Mouse (Mus musculus) CH12.LX (cell line): ENCODE data around the gene Mas1. TPM values are rescaled to one million over a fixed set of nuclear protein-coding genes. Genes with fewer than 3 reads are reported as not detected.

ENCODE experiments used
- DNase-seq: peaks from one replicate; pipeline ENCODE4 v3.0.0-alpha.2; 2013; ENCODE audit errors: extremely low read depth
- H3K27ac ChIP-seq: 2 replicates; pipeline ENCODE4 v1.5.1; 2012; ENCODE audit warnings: low read depth, mild to moderate bottlenecking, control low read depth, moderate library complexity; ENCODE audit not compliant: insufficient read depth
- H3K27me3 ChIP-seq: replicated peaks from 2 replicates; pipeline ENCODE3; 2012; ENCODE audit warnings: inconsistent platforms
- H3K36me3 ChIP-seq, 2 experiments: replicated peaks in 1 of 2; 2 replicates each; pipeline versions ENCODE3 to v1.6.1; 2012; ENCODE audit warnings: inconsistent platforms in 1 of 2, low read length in 1 of 2, mild to moderate bottlenecking in 1 of 2, mixed read lengths in 1 of 2, moderate library complexity in 1 of 2; ENCODE audit not compliant: control insufficient read depth in 1 of 2, insufficient read depth in 1 of 2
- H3K4me1 ChIP-seq, 2 experiments: 2 replicates each; pipeline ENCODE4 v1.6.1; 2012; ENCODE audit warnings: inconsistent platforms in 1 of 2, moderate library complexity in 1 of 2; ENCODE audit not compliant: insufficient read depth in 2 of 2, control insufficient read depth in 1 of 2
- H3K4me2 ChIP-seq: 2 replicates; pipeline ENCODE4 v1.6.1; 2012; ENCODE audit warnings: low read depth, mild to moderate bottlenecking, control low read depth; ENCODE audit not compliant: poor library complexity, insufficient read depth, severe bottlenecking
- H3K4me3 ChIP-seq, 3 experiments: fragments of 150-350 bp in 1 of 3; sonication (generic) in 1 of 3; replicated peaks in 1 of 3; 2 replicates each; pipeline versions ENCODE3 to v1.5.1; 2011 to 2012; ENCODE audit warnings: low read depth in 2 of 3, low read length in 2 of 3, mild to moderate bottlenecking in 2 of 3, moderate library complexity in 2 of 3, control low read depth in 1 of 3, improper control_type of control experiment in 1 of 3, inconsistent platforms in 1 of 3, mixed read lengths in 1 of 3; ENCODE audit not compliant: poor library complexity in 1 of 3
- H3K79me2 ChIP-seq: replicated peaks from 2 replicates; pipeline ENCODE4 v1.6.1; 2012; ENCODE audit warnings: mild to moderate bottlenecking, moderate library complexity; ENCODE audit not compliant: control insufficient read depth, poor library complexity, insufficient read depth, severe bottlenecking; ENCODE audit errors: extremely low read depth
- H3K9ac ChIP-seq: 2 replicates; pipeline ENCODE4 v1.6.1; 2012; ENCODE audit warnings: low read depth, mild to moderate bottlenecking, control low read depth, moderate library complexity; ENCODE audit not compliant: insufficient read depth
- H3K9me3 ChIP-seq: replicated peaks from 2 replicates; pipeline ENCODE3; 2012; ENCODE audit warnings: low read length, inconsistent platforms, mixed read lengths
- CTCF ChIP-seq, 2 experiments: IDR thresholded peaks in 1 of 2; conservative IDR thresholded peaks in 1 of 2; 2 replicates each; pipeline ENCODE4 v1.5.1; 2011 to 2012; ENCODE audit warnings: low read depth in 2 of 2, low read length in 2 of 2, improper control_type of control experiment in 1 of 2, inconsistent platforms in 1 of 2, mild to moderate bottlenecking in 1 of 2, moderate library complexity in 1 of 2
- ELF1 ChIP-seq: IDR thresholded peaks from 2 replicates; pipeline ENCODE4 v1.6.1; 2014; ENCODE audit warnings: low read depth, mild to moderate bottlenecking, inconsistent platforms, low read length, improper control_type of control experiment
- IRF4 ChIP-seq: IDR thresholded peaks from 2 replicates; pipeline ENCODE4 v1.6.1; 2014; ENCODE audit warnings: low read depth, mild to moderate bottlenecking, inconsistent platforms, low read length, improper control_type of control experiment
- KAT2A ChIP-seq: IDR thresholded peaks from 2 replicates; pipeline ENCODE4 v1.6.1; 2012; ENCODE audit warnings: low read length, improper control_type of control experiment, inconsistent platforms; ENCODE audit not compliant: insufficient replicate concordance
- PAX5 ChIP-seq: IDR thresholded peaks from 2 replicates; pipeline ENCODE4 v1.6.1; 2012; ENCODE audit warnings: low read length, inconsistent platforms, mixed read lengths
- POLR2A ChIP-seq: IDR thresholded peaks from 2 replicates; pipeline ENCODE4 v1.6.1; 2011; ENCODE audit warnings: low read depth, mild to moderate bottlenecking, improper control_type of control experiment, low read length
- RAD21 ChIP-seq: IDR thresholded peaks from 2 replicates; pipeline ENCODE4 v1.6.1; 2011; ENCODE audit warnings: low read depth, mild to moderate bottlenecking, low read length, improper control_type of control experiment, moderate library complexity
- SMC3 ChIP-seq: IDR thresholded peaks from 2 replicates; pipeline ENCODE4 v1.6.1; 2011; ENCODE audit warnings: low read depth, low read length, improper control_type of control experiment
- ZC3H11A ChIP-seq: IDR thresholded peaks from 2 replicates; pipeline ENCODE4 v1.6.1; 2012; ENCODE audit warnings: low read depth, mild to moderate bottlenecking, inconsistent platforms, low read length, improper control_type of control experiment
- dilution Hi-C: fragments of 300-500 bp; cut with MboI; formaldehyde crosslinking; loops from 2 replicates; pipeline ENCODE4 v1.14.3; 2020; ENCODE audit warnings: low sequenced_read_pairs; ENCODE audit not compliant: extremely low pct_unique_long_range_greater_than_20kb, extremely low pct_ligation_motif_present
- in situ Hi-C: fragments of 300-500 bp; cut with MboI; formaldehyde crosslinking; loops from 3 replicates; pipeline ENCODE4 v1.14.3; 2019; ENCODE audit warnings: low sequenced_read_pairs, low pct_ligation_motif_present, low pct_unique_long_range_greater_than_20kb, mixed read lengths
- polyA plus RNA-seq: library from polyadenylated mRNA; unstranded; fragments of >175 nt; gene quantifications from 2 replicates; pipeline ENCODE4 v1.2.1, GENCODE M21; 2012; ENCODE audit warnings: low read depth; ENCODE audit not compliant: insufficient read length
- total RNA-seq, 2 experiments: library from RNA; depleted of rRNA; stranded (reverse); fragments of 300-350 nt in 1 of 2; fragments of >200 nt in 1 of 2; gene quantifications; 2 replicates each; pipeline ENCODE4 v1.2.3; 2012 to 2014

Mas1 gene
- total and polyA plus RNA-seq, 3 experiments: 0.19 TPM; not detected in 2

DNA sequence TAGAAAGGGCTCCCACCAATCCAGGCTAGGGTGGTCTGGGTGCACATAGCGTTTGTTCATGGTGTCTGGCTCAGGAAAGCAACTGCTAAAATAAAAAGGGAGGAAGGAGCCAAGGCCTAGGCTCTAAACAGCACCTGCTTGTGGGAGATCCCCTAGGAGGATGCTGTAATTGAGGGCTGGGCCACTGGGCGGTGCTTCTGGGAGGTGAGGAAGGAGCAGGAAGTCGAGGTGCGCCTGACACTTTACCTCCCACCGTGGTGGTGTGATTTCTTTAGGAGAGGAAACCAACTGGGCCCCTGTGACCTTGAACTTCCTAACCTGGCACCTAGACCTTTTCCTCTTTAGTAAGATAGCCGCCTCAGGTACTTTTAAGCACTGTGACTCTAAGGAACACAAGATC lies 18.7 kb upstream of the Mas1 start:
- H3K27me3 ChIP-seq: no peaks in the 10 kb centered on the region
- dilution Hi-C loops (no loop called here), in situ Hi-C loops (loop anchor here (10.0 kb wide), 1 partner anchor 118 kb away; the partner anchor contains the start of gene Sod2)
- no peaks in the 10 kb centered on the region for H3K9me3 ChIP-seq
- H3K9ac ChIP-seq: no peak overlapping the region
- H3K27ac ChIP-seq: no peak overlapping the region
- peak overlapping the region in 1 of 3 experiments; percentile 12 for H3K4me3 ChIP-seq
- no peak for TF ChIP-seq KAT2A
- peak; percentile 42; the same call in 1 of the 2 replicates for TF ChIP-seq POLR2A
- TF ChIP-seq IRF4: 0 out of 2 replicates have a peak, but pooled peaks have one; percentile 20
- TF ChIP-seq RAD21: no peak
- peak; percentile 72 for TF ChIP-seq ELF1
- peaks cover 0 to 20% of the 10 kb centered on the region in 2 experiments; a peak in 2 of 4 replicates for H3K4me1 ChIP-seq
- DNase-seq: peak; percentile 77
- H3K4me2 ChIP-seq: peak overlapping the region; percentile 35; the same call in 1 of the 2 replicates
- H3K36me3 ChIP-seq: peaks cover 13 to 42% of the 10 kb centered on the region in 2 experiments
- no peaks in the 10 kb centered on the region for H3K79me2 ChIP-seq

DNA sequence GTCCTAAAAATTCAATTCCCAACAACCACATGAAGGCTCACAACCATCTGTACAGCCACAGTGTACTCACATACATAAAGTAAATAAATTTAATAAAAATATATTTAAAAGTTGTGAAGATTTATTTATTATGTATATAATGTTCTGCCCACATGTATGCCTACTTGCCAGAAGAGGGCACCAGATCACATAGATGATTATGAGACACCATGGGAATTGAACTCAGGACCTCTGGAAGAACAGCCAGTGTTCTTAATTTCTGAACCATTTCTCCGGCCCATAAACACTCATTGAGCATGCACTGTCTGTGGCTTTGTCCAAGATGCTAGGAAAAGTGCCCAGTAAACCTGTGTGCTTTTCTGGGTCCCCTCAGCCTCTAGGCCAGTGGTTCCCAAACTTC lies 13.3 kb upstream of the Mas1 start:
- TF ChIP-seq RAD21: peak; percentile 15
- no peak for TF ChIP-seq ZC3H11A
- peak in 1 of 2 experiments; percentile 43; a peak in 2 of 4 replicates for TF ChIP-seq CTCF (conservative IDR thresholded peaks at IDR 0.05 in 1 of 2, IDR thresholded peaks at IDR 0.05 in 1 of 2; ENCODE audit: low read depth in 2 of 2, low read length in 2 of 2)
- H3K36me3 ChIP-seq: no peaks in the 10 kb centered on the region
- in situ Hi-C loops (loop anchor here (5.0 to 10.0 kb wide), 2 partner anchors 36 to 124 kb away; partner anchors contain the start of genes Mrpl18, Sod2 and Tcp1), dilution Hi-C loops (no loop called here)
- peaks cover 0 to 10% of the 10 kb centered on the region in 2 experiments; a peak in 2 of 4 replicates for H3K4me1 ChIP-seq
- H3K4me2 ChIP-seq: no peak overlapping the region
- H3K9ac ChIP-seq: no peak overlapping the region
- no peaks in the 10 kb centered on the region for H3K79me2 ChIP-seq
- H3K9me3 ChIP-seq: no peaks in the 10 kb centered on the region
- no peak overlapping the region for H3K27ac ChIP-seq
- no peak overlapping the region for H3K4me3 ChIP-seq
- DNase-seq: peak; percentile 15
- H3K27me3 ChIP-seq: peaks cover 2% of the 10 kb centered on the region

DNA sequence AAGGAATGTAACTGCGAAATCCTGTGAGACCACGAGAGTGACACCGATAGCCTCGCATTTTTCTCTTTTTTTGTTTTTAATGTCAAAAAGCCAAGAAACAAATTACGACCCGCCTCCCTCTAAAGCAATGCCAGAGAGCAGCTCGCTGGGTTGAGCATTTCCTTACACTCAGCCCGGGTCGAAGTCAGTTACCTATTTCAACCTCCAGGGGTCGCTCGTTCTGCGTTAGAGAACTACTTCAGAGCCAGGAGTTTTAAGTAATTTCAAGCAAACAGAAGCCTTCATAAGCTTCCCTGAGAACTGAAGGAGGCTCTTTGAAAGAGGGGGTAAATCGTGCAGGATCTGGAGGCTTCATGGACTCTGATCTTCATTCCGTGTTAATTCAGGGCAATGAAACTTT lies 12.2 kb upstream of the Mas1 start:
- dilution Hi-C loops (no loop called here), in situ Hi-C loops (loop anchor here (5.0 to 10.0 kb wide), 2 partner anchors 37 to 125 kb away; partner anchors contain the start of genes Mrpl18, Sod2 and Tcp1)
- Histone ChIP-seq H3K27ac (no peak overlapping the region), H3K9me3 (no peaks in the 10 kb centered on the region), H3K79me2 (no peaks in the 10 kb centered on the region), H3K36me3 (no peaks in the 10 kb centered on the region), H3K4me2 (peak overlapping the region; percentile 82), H3K9ac (peak overlapping the region; percentile 13; the same call in 1 of the 2 replicates), H3K4me1 (peaks cover 0 to 3% of the 10 kb centered on the region in 2 experiments; a peak in 1 of 4 replicates), H3K27me3 (peaks cover 2% of the 10 kb centered on the region), H3K4me3 (no peak overlapping the region)
- peak; percentile 66 for TF ChIP-seq SMC3
- TF ChIP-seq RAD21: peak; percentile 86
- no peak for TF ChIP-seq PAX5
- peak; percentile 80 to 88 for TF ChIP-seq CTCF (conservative IDR thresholded peaks at IDR 0.05 in 1 of 2, IDR thresholded peaks at IDR 0.05 in 1 of 2; ENCODE audit: low read depth in 2 of 2, low read length in 2 of 2)
- DNase-seq: peak; percentile 84
